Mouse (Mus musculus): Measurements from ENCODE around the gene Apobec1. TPM values are rescaled to one million over a fixed set of nuclear protein-coding genes. Genes with fewer than 3 reads are reported as not detected.

The Apobec1 gene
- 10 to 100 TPM; 86.7 to 97.1 TPM for total RNA-seq (2023)

GRCm38 (mm10) chr6:122602242-122602991 is at the start of gene Apobec1:
Gene Apobec1, minus strand, starts transcription at chr6:122602444.

GRCm38 (mm10) chr6:122626110-122626509 is 23.9 kb upstream of the Apobec1 start, which contains the start of gene Dppa3:
Gene Dppa3, plus strand, starts transcription at chr6:122626410.

GRCm38 (mm10) chr6:122609771-122610170 is 7.5 kb upstream of the Apobec1 start, which contains the start of gene Gdf3:
Gene Gdf3, minus strand, starts transcription at chr6:122610087.

GRCm38 (mm10) chr6:122553606-122554005 is 48.6 kb downstream of the Apobec1 start, which contains the start of gene Aicda:
Gene Aicda, plus strand, starts transcription at chr6:122553801.

Other genes starting within 250 kb of the Apobec1 start
- gene Rimklb, start 103.7 kb downstream of the Apobec1 start, total RNA-seq (2023) = not detected
- not detected for gene Mfap5, start 96.6 kb downstream of the Apobec1 start, total RNA-seq (2023)
- gene Aicda, start 48.6 kb downstream of the Apobec1 start, total RNA-seq (2023) = not detected
- under 1 TPM; 0.42 to 0.55 TPM for gene Gdf3, start 7.6 kb upstream of the Apobec1 start, total RNA-seq (2023)
- gene Dppa3, start 24.0 kb upstream of the Apobec1 start, total RNA-seq (2023) = not detected
- gene Nanog, start 105.0 kb upstream of the Apobec1 start, total RNA-seq (2023) = not detected
- 100 to 1,000 TPM; 531 to 535 TPM for gene Slc2a3, start 199.2 kb upstream of the Apobec1 start, total RNA-seq (2023)
- 10 to 100 TPM; 27.4 to 27.8 TPM for gene Foxj2, start 217.5 kb upstream of the Apobec1 start, total RNA-seq (2023)